Mouse (Mus musculus): ENCODE measurements around the gene Ifitm2. TPM values are rescaled to one million over a fixed set of nuclear protein-coding genes. Genes with fewer than 3 reads are reported as not detected.
"Not testable (repeated sequence)": the region's sequence is repeated elsewhere in the genome, so short reads cannot be mapped to it uniquely, and the experiment has no call there.

The Ifitm2 gene
- total RNA-seq, 1 experiment from 2014 or later: 514 TPM

DNA sequence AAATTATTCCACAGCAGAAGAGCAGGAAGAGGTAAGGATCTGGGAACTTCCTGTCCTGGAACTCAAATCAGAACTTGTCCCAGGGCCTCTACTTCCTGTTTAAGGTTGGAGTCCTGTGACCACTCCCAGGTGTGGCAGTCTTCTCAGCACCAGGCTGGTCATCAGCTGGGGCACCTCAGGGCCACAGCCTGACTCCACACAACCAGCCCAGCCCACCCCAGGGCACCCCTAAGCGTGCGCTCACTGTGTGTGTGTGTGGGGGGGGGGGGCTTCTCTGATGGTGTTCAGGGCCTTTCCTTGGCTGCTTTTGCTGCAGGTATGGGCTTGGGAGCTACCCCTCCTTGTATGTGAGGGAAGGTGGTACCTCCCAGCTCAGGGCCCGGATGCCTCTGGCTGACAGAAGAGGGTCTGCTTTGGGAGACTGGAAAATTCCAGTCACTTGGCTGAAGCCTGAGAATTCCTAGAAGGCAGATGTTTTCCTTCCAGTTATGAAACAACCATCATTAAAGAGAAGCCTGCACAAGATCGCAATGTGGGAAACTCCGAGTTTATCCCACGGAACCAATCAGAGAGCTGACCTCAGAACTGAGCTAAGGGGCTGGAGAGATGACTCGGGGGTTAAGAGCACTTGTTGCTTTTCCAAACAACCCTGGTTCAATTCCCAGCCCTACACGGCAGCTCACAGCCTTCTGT, 15.8 kb upstream of the Ifitm2 start:
- ATAC-seq (ENCODE audit: extremely low read depth, insufficient number of reproducible peaks, low FRiP score, poor library complexity, severe bottlenecking): no peak

DNA sequence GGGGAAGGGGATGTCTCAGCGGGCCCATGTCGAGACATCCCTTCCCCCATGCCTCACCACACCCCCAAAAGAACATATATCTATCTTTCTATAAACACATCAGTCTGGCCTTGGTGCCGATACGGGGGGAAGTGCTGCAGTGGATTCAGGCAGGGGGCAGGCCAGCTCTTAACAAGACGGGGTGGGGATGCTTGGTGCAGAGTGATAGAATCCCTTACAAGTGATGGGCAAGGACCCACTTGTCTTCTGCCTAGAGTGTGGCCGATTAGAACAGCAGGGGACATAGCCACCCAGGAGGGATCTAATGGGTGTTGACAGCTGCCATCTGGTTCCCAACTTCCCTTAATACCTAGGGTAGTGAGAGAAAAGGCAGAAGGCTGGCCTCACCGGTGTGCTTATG, 15.1 kb upstream of the Ifitm2 start:
- ATAC-seq (ENCODE audit: extremely low read depth, insufficient number of reproducible peaks, low FRiP score, poor library complexity, severe bottlenecking): no peak

DNA sequence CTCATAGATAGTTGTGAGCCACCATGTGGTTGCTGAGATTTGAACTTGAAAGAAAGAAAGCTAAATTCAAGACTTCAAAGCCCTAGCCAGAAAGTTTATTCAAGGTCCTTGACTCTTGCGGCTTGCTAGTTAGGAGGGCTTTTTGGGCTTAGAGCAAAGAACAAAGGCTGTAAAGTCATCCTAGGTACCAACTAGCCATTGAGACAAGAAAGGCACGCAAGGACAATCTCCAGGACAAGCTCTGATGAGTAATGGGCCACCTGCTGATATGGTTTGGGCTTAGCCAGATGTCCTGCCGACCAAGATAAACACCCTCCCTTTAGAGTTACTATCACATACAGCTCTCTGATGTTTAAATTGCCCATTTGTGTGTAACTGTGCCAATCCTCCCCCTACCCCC, 12.9 kb upstream of the Ifitm2 start:
- ATAC-seq (ENCODE audit: extremely low read depth, insufficient number of reproducible peaks, low FRiP score, poor library complexity, severe bottlenecking): not testable (repeated sequence)

DNA sequence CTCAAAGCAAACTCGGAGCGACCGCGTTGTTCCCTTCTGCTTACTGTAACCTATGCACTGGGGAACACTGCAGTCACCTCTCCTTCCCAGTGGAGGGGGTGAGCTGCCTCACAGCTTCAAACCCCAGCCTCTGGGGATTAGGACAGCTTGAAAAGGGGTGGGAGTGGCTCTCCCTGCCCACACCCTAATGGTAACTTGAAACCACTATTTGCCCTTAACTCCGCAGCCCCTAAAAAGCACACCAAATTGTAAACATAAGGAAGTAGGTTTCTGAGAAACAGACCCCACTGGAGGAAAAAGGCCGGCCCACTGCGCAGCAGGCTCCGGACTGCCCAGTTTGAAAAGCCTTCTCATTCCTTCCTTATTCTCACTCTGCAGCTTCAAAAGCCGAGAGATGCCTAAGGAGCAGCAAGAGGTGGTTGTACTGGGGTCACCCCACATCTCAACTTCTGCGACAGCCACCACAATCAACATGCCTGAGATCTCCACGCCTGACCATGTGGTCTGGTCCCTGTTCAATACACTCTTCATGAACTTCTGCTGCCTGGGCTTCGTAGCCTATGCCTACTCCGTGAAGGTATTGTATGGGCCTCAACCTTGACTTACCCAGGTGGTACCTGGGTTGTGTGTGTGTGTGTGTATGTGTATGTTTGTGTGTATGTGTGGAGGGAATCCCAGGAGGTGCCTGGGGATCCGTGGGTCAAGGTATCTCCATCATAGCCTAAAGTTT, 12.2 kb upstream of the Ifitm2 start:
- peak; percentile 50 for ATAC-seq (ENCODE audit: extremely low read depth, insufficient number of reproducible peaks, low FRiP score, poor library complexity, severe bottlenecking)

DNA sequence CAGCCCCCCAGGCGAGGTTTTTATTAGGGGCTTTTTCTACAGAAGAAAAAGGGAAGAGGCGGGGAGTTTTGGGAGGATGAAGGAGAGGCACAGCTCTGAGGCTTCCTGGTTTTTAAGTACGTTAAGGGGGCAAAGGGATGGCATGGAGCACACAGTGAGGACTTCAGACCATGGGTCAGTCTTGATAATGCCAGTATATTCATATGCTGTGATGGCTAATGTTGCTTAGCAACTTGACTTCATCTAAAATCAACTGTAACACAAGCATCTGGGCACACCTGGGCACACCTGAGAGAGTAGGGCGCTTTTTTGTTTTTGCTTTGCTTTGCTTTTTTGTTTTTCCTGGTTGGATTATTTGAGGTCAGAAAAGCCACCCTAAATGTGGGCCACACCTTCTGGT, 11.1 kb upstream of the Ifitm2 start, which contains the start of gene Ifitm1:
Ifitm1 (plus strand) TSS at position 301 of the 400 bp plus-strand sequence.
- no peak for ATAC-seq (ENCODE audit: extremely low read depth, insufficient number of reproducible peaks, low FRiP score, poor library complexity, severe bottlenecking)

DNA sequence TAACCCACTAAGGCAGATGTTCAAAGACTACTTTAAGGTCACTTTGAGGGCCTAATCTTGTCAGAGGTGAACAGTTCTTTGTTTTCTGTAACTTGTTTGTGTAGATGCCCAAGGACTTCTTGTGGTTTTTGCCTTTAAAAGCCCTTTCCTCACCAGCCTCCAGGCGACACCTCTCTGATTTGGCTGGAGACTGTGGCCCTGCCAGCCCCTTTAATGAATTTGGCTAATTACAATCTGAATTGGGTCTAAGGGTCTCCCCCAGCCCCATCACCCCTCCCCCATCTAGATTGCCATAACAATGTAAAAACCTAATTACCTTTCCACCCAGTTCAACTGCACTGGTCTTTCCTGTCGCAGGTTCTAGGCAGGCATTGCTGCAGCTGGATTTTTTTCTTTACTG, 6.9 kb upstream of the Ifitm2 start:
- no peak for ATAC-seq (ENCODE audit: extremely low read depth, insufficient number of reproducible peaks, low FRiP score, poor library complexity, severe bottlenecking)

DNA sequence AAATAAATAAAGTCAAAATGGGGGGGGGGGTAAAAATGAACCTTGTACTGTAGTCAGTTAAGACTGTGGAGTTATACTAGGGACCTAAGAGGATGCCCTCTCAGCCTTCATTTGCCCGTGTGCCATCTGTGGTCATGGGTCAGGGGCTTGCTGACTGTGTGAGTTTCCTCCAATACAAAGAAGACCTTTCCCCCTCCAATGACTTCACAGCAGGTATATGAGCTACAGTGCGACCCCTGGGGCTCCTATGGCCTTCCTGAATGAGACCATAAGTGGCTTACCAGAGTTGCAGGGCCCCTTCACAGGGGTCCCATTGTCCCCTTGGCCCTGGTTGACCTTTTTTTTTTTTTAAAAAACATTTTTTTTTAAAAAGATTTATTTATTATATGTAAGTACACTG, 5.6 kb upstream of the Ifitm2 start:
- no peak for ATAC-seq (ENCODE audit: extremely low read depth, insufficient number of reproducible peaks, low FRiP score, poor library complexity, severe bottlenecking)

DNA sequence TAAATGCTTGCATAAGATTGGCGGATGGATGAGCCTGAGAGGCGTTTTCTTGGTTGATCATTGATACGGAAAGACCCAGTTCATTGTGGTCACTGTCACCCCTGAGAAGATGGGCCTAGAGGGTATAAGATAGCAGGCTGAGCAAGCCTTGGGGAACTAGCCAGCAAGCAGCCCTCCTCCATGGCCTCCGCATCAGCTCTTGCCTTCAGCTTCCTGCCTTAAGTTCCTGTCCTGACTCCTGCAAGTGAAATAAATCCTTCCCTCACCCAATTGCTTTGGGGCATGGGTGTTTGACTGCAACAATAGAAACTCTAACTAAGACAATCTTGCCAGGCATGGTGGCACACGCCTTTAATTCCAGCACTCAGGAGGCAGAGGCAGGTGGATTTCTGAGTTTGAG, 4.2 kb upstream of the Ifitm2 start:
- ATAC-seq (ENCODE audit: extremely low read depth, insufficient number of reproducible peaks, low FRiP score, poor library complexity, severe bottlenecking): no peak

DNA sequence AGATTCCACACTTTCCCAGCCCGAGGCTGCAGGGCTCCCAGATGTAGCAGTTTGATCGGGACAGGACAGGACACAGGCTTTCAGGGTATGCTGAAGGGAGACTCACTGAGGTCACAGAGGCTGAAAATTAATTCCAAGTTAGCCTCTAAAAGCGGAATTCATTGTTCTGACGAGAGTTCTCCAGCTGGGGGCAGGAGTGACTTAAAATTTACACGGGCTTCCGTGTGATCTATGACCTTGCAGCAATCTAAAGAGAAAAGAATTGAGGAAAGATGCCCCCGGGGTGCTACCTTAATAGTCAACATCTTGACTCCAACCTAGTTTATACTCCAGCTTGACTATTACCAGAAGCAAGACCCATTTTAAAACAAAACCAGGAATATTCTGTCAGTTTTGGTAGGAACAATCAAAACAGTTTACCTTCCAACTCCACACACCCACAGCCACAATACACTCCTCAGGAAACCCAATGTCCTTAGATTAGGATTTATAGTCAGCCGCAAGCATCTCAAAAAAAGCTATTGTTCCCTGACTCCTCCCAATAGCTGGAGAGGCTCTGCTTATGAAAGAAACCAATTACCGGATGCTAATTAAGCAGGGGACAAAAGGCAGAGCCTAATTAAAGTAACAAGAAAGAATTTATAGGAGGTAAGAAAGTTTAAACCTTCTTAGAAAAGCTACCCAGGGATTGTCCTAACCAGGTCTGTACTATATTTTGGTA, 3.6 kb upstream of the Ifitm2 start:
- peak; percentile 28; the same call in 1 of the 2 replicates for ATAC-seq (ENCODE audit: extremely low read depth, insufficient number of reproducible peaks, low FRiP score, poor library complexity, severe bottlenecking)

DNA sequence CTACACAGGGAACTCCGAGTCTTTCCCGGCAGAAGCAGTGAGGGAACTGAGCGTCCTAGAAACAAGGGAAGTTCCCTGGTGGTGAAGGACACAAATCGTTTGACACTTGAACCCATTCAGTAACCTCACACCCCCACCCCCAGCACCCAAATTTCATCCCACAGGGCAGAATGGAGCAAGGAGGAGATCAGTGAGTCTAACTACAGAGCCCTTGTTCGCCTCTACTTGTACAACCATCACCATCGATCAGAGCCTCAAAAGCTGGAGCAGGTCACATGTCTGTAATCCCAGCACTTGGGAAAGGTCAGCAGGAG, 726 bp upstream of the Ifitm2 start:
- no peak for ATAC-seq (ENCODE audit: extremely low read depth, insufficient number of reproducible peaks, low FRiP score, poor library complexity, severe bottlenecking)

DNA sequence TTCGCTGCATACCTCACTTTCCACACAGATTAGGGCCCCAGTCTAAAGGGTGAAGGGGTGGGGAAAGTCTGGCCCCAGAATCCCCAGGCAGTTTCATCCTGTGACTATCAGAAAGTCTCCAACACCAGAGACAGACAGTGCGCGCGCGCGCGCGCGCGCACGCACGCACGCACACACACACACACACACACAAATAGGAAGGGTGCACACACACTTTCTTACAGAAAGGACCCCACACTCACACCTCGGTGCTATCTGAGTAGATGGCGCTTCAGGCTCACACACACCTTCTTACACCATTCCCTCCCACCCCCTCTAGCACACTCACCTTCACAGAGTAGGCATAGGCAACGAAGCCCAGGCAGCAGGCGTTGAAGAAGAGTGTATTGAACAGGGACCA, 445 bp downstream of the Ifitm2 start:
- ATAC-seq (ENCODE audit: extremely low read depth, insufficient number of reproducible peaks, low FRiP score, poor library complexity, severe bottlenecking): no peak

DNA sequence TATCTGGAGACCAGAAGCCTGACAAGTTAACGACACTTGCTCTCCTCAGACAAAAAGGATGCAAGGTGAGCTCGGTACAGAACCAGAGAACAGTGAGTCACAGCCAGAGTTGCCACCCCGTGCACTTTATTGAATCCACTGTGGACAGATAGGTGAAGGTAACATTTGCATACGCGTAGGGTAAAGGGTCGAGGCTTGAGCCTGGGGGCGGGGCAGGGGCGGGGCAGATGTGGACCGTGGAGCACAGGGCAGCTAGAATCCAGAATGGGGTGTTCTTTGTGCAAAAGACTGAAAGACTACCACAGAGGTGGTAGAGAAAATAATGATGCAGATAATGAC, 1.1 kb downstream of the Ifitm2 start:
- ATAC-seq (ENCODE audit: extremely low read depth, insufficient number of reproducible peaks, low FRiP score, poor library complexity, severe bottlenecking): peak; percentile 16; the same call in 1 of the 2 replicates

DNA sequence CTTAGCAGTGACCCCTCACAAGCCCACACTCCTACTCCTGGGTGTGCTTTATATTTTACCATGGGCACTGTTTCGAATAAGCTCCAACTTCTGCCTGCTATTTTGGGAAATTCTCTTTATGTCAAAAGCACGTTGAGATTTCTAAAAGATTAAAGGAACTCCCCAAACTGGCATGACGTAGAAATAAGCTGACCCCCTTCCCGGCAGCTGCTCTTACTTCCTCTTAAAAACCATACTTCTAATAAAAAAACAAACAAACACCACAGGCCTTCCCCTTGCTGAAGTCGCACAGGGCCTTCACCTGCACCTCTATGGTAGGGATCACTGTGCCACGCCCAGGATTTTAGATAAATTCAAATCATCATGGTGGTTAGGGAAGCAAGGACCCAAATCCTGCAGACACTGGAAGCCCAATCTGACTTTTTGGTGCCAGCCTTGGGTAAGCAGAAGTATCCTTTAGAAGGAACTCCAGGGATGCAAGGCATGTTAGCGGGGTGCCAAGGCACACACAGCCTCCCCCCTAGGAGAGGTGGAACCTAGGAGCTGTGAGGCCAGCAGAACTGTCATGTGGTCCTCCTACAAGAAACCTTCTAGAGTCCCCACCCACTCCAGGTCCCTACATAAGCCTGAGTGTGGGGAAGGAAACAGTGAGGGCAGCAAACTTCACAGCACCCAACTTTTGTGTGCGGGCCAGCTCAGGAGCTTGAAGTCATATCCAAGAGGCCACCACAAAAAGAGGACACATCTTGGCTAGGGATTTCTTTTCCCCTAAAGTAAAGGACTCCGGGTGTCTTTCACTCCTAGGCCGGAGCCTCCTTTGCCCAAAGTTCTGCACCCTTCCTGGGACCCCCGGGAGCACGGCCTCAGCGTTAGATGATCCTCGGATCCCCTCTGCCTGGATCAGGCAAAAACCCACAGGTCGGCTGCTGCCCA, 1.7 kb downstream of the Ifitm2 start:
- peak; percentile 64 for ATAC-seq (ENCODE audit: extremely low read depth, insufficient number of reproducible peaks, low FRiP score, poor library complexity, severe bottlenecking)

DNA sequence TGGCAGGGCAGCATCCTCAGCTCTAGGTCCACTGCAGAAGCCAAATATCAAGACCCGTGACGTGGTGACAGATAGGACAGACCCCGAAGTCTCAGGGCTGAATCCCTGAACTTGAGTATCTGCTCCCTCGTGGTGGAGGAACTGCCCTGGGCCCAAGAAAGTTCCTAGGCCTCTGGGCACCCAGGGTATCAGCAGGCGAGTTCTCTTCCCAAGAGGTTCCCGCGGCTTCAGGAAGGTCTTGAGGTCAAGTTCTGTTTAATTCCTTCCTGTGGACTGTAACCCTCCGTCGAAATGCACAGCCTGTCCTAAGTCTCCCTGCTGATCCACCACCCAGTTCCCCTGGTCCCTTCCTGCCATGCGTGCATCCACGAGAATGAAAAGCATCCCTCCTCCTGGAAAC, 2.7 kb downstream of the Ifitm2 start:
- ATAC-seq (ENCODE audit: extremely low read depth, insufficient number of reproducible peaks, low FRiP score, poor library complexity, severe bottlenecking): no peak

DNA sequence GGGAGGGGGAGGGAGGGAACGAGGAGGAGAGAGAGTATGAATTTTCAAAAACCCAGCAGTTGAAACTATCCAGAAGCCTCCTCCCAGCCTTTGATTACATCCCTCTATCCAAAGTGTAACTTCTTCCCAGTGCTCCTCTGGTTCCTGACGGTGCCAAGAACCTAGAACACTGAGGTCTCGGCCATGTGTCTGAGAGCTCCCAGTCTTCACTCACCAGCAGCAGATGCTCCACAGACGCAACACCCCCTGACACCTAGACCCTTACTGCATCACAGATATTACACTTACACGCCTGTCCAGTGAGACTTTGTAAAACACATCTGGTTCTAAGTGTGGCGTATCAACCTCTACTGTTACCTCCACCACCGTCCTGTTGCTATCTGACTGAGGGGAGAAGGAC, 3.3 kb downstream of the Ifitm2 start:
- ATAC-seq (ENCODE audit: extremely low read depth, insufficient number of reproducible peaks, low FRiP score, poor library complexity, severe bottlenecking): no peak

DNA sequence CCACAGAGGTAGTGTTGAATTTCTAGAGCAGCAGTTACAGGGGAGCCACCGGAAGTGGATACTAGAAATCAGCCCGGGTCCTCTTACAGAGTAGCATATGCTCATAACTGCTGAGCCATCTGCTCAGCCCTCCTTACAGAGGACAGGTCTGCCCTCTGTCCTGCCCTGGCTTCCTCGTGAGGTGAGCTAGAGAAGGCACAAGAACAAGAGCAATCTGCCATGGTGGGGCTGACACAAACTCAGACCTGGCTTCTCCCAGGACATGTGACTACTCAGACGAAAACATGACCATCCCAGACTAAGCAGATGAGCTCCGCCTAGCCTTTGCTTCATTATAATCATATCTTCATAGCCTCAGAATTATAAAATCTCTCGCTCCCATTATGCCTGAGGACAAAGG, 4.0 kb downstream of the Ifitm2 start:
- ATAC-seq (ENCODE audit: extremely low read depth, insufficient number of reproducible peaks, low FRiP score, poor library complexity, severe bottlenecking): no peak

DNA sequence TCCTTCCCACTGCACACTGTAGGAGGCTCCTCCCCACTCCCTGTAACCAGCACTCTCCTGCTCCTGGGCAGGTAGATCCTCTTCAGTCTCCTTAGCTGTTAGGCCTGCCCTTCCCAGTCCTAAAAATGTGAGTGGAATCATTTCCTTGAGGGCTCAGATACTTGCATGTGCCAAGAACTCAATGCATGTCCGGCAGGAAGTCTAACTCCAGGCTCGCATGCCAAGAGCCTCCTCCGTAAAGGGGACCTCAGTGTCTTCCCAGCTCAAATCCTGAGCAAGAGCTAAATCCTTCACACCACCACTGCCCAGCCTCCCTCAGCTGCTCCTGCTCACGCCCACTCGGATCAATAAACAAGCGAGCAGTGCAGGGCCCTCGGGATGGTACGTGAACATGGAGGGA, 4.7 kb downstream of the Ifitm2 start:
- no peak for ATAC-seq (ENCODE audit: extremely low read depth, insufficient number of reproducible peaks, low FRiP score, poor library complexity, severe bottlenecking)

DNA sequence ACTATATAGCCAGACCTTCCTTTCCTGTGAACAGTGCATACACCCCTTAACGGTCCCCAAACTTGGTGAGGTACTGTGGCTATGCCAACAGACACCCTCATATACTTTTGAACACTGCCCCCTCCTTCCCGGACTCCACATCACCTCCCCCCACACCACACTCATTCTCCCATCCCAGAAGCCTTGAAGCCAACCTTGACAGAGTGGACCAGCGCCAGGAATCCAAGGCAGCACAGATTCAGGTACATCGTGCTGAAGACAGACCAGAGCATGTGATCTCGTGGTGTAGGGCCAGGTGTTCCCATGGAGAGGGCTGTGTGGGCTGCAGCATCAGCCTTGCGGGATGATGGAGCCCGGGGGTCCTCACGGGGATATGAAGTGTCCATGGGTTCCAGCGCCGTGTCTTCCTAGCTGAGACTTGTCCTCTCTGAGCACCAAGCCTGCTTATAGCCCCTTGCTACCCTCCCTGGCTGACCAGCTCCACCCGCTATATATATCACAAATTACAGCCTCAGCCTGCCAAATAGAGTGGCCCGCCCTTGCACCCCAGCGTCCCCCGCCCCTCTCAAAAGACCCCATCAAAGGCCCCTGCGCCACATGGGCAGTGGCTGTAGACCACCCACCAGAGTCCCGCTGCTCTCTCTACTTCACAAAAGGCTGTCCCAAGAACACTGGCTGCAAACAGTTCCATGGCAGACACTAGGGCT, 5.8 kb downstream of the Ifitm2 start, which contains the start of gene Ifitm5:
Ifitm5 (minus strand) TSS at position 468 of the 707 bp plus-strand sequence.
- ATAC-seq (ENCODE audit: extremely low read depth, insufficient number of reproducible peaks, low FRiP score, poor library complexity, severe bottlenecking): no peak

DNA sequence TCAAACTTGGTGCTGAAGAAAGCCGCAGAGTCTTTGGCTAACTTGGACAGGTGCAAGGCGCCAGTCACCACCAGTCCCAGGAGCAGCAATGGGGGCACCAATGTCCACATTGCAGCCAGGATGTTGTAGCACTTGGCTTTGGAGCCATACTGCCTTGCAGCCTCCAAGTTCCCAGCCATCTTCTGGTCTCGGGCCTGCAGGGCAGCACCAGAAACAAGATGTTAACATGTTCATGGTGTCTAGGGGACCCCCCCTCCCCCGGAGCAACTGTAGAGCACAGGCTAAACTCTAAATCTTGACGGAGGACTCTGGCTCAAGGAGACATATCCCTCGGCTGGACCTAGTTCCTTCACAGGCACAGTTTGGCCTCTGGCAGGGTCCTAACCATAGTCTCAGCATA, 6.5 kb downstream of the Ifitm2 start:
- no peak for ATAC-seq (ENCODE audit: extremely low read depth, insufficient number of reproducible peaks, low FRiP score, poor library complexity, severe bottlenecking)

All from neutrophil, adult 5-6 weeks (primary cell).